Mouse (Mus musculus): ENCODE measurements around the gene Mgat4d. TPM values are rescaled to one million over a fixed set of nuclear protein-coding genes. Genes with fewer than 3 reads are reported as not detected.
"Not testable (repeated sequence)": the region's sequence is repeated elsewhere in the genome, so short reads cannot be mapped to it uniquely, and the experiment has no call there.

Mgat4d gene
- total RNA-seq, 2 experiments from 2014 or later = not detected

- no peak for DNase-seq
- intact Hi-C loops (cut with DNase I) = no loop called here
- TF ChIP-seq CTCF (IDR thresholded peaks at IDR 0.05) = no peak
- Histone ChIP-seq H3K4me3 (no peak overlapping the region), H3K27ac (no peak overlapping the region)
Observed at GRCm38 (mm10) chr8:83405548-83405947, 57.3 kb downstream of the Mgat4d start.

GRCm38 (mm10) chr8:83406836-83407235 is 58.6 kb downstream of the Mgat4d start:
- intact Hi-C loops (cut with DNase I) = loop anchor here (2.0 kb wide), 1 partner anchor 146 kb away; no protein-coding TSS in a partner anchor
- Histone ChIP-seq H3K4me3 (no peak overlapping the region), H3K27ac (no peak overlapping the region)
- DNase-seq = no peak
- peak; percentile 38 for TF ChIP-seq CTCF (IDR thresholded peaks at IDR 0.05)

- no peak for TF ChIP-seq CTCF (IDR thresholded peaks at IDR 0.05)
- intact Hi-C loops (cut with DNase I) = no loop called here
- no peak overlapping the region for H3K4me3 ChIP-seq
- no peak for DNase-seq
- no peak overlapping the region for H3K27ac ChIP-seq
Observed at GRCm38 (mm10) chr8:83408496-83408895, 60.2 kb downstream of the Mgat4d start.

- no peak for TF ChIP-seq CTCF (IDR thresholded peaks at IDR 0.05)
- DNase-seq = no peak
- intact Hi-C loops (cut with DNase I) = no loop called here
Observed at GRCm38 (mm10) chr8:83416878-83417277, 68.6 kb downstream of the Mgat4d start.

GRCm38 (mm10) chr8:83417970-83418369 is 69.7 kb downstream of the Mgat4d start:
- no peak for TF ChIP-seq CTCF (IDR thresholded peaks at IDR 0.05)
- Histone ChIP-seq H3K27ac (no peak overlapping the region), H3K4me3 (no peak overlapping the region)
- intact Hi-C loops (cut with DNase I) = no loop called here
- DNase-seq = no peak

More at GRCm38 (mm10) chr8:83416878-83417277, 68.6 kb downstream of the Mgat4d start:
- H3K27ac ChIP-seq = no peak overlapping the region
- H3K4me3 ChIP-seq = no peak overlapping the region

GRCm38 (mm10) chr8:83418805-83419516 is 70.7 kb downstream of the Mgat4d start:
- no peak overlapping the region for H3K27ac ChIP-seq
- no peak overlapping the region for H3K4me3 ChIP-seq
- no peak for DNase-seq
- intact Hi-C loops (cut with DNase I) = no loop called here
- no peak for TF ChIP-seq CTCF (IDR thresholded peaks at IDR 0.05)

GRCm38 (mm10) chr8:83421354-83421753 is 73.1 kb downstream of the Mgat4d start:
- Histone ChIP-seq H3K4me3 (no peak overlapping the region), H3K27ac (no peak overlapping the region)
- no peak for TF ChIP-seq CTCF (IDR thresholded peaks at IDR 0.05)
- intact Hi-C loops (cut with DNase I) = no loop called here
- DNase-seq = no peak

- Histone ChIP-seq H3K4me3 (no peak overlapping the region), H3K27ac (no peak overlapping the region)
- no peak for TF ChIP-seq CTCF (IDR thresholded peaks at IDR 0.05)
- DNase-seq = no peak
- intact Hi-C loops (cut with DNase I) = no loop called here
Observed at GRCm38 (mm10) chr8:83423032-83423825, 75.0 kb downstream of the Mgat4d start.

GRCm38 (mm10) chr8:83425202-83425601 is 76.9 kb downstream of the Mgat4d start:
- intact Hi-C loops (cut with DNase I) = no loop called here
- Histone ChIP-seq H3K4me3 (no peak overlapping the region), H3K27ac (no peak overlapping the region)
- no peak for DNase-seq
- TF ChIP-seq CTCF (IDR thresholded peaks at IDR 0.05) = no peak

GRCm38 (mm10) chr8:83426104-83426759 is 78.0 kb downstream of the Mgat4d start:
- DNase-seq = no peak
- Histone ChIP-seq H3K4me3 (no peak overlapping the region), H3K27ac (no peak overlapping the region)
- intact Hi-C loops (cut with DNase I) = no loop called here
- TF ChIP-seq CTCF (IDR thresholded peaks at IDR 0.05) = no peak

- DNase-seq = no peak
- TF ChIP-seq CTCF (IDR thresholded peaks at IDR 0.05) = no peak
- H3K4me3 ChIP-seq = no peak overlapping the region
- no peak overlapping the region for H3K27ac ChIP-seq
- intact Hi-C loops (cut with DNase I) = no loop called here
Observed at GRCm38 (mm10) chr8:83426949-83427348, 78.7 kb downstream of the Mgat4d start.

- H3K4me3 ChIP-seq; H3K27ac ChIP-seq; intact Hi-C loops (cut with DNase I); DNase-seq: not testable (repeated sequence)
Observed at GRCm38 (mm10) chr8:83428621-83429020, 80.3 kb downstream of the Mgat4d start.

GRCm38 (mm10) chr8:83429071-83429524 is 80.8 kb downstream of the Mgat4d start:
- no peak for TF ChIP-seq CTCF (IDR thresholded peaks at IDR 0.05)
- H3K4me3 ChIP-seq = no peak overlapping the region
- intact Hi-C loops (cut with DNase I) = no loop called here
- no peak overlapping the region for H3K27ac ChIP-seq
- no peak for DNase-seq

Other genes with a start within 250 kb of the Mgat4d start
- 1 to 10 TPM in 1 of 2 experiments, under 1 TPM in 1; 0.46 to 1.1 TPM for gene Tbc1d9, start 183.1 kb upstream of the Mgat4d start, total RNA-seq (2021)
- gene Gm10645, start 182.3 kb upstream of the Mgat4d start, total RNA-seq (2021) = not detected
- not detected for gene Ucp1, start 58.1 kb upstream of the Mgat4d start, total RNA-seq (2021)
- 1 to 10 TPM; 6.5 to 7.1 TPM for gene Elmod2, start 16.0 kb upstream of the Mgat4d start, total RNA-seq (2021)
- gene Clgn, start 41.4 kb downstream of the Mgat4d start, total RNA-seq (2021) = not detected
- 10 to 100 TPM; 48.8 to 58.5 TPM for gene Scoc, start 109.9 kb downstream of the Mgat4d start, total RNA-seq (2021)
- not detected for gene Olfr370, start 187.3 kb downstream of the Mgat4d start, total RNA-seq (2021)
- gene Ndufb7, start 218.2 kb downstream of the Mgat4d start, total RNA-seq (2021) = 100 to 1,000 TPM; 282 to 397 TPM

Measured in gastrocnemius, adult 2 months (tissue).